Mouse (Mus musculus): ENCODE results near the gene Nr1h3. TPM values are rescaled to one million over a fixed set of nuclear protein-coding genes. Genes with fewer than 3 reads are reported as not detected.
"Not testable (repeated sequence)": the region's sequence is repeated elsewhere in the genome, so short reads cannot be mapped to it uniquely, and the experiment has no call there.

Gene Nr1h3
- polyA plus RNA-seq (2016; fragmentation: Nextera tagmentation; extraction: Ambion mirVana) = 1.2 and 2.5 TPM in 2 replicates

- Histone ChIP-seq H3K27ac (ENCODE audit: poor library complexity, severe bottlenecking) (peak within 1 kb of the TSS; percentile 95), H3K4me3 (peak within 1 kb of the TSS; percentile 64), H3K9ac (peak within 1 kb of the TSS; percentile 75), H3K4me2 (peak within 1 kb of the TSS; percentile 75), H3K9me3 (replicated peaks) (no peaks in the 10 kb centered on the region), H3K27me3 (replicated peaks) (no peaks in the 10 kb centered on the region), H3K4me1 (replicated peaks) (peaks cover 16% of the 10 kb centered on the region), H3K36me3 (peaks cover 26% of the 10 kb centered on the region)
- peak; percentile 94 for ATAC-seq (ENCODE audit: insufficient number of reproducible peaks, low FRiP score)
- 4% methylated on average over 28 of the region's 28 CpGs for WGBS
Measured at GRCm38 (mm10) chr2:91202222-91202971, at the start of gene Nr1h3, which contains the start of gene Acp2. Nr1h3 (minus strand) TSS chr2:91202834. Acp2 (plus strand) TSS chr2:91202885.

- no peak for ATAC-seq (ENCODE audit: insufficient number of reproducible peaks, low FRiP score)
- WGBS = 57% methylated on average over 4 of the region's 4 CpGs
- Histone ChIP-seq H3K9ac (no peak overlapping the region), H3K4me3 (no peak overlapping the region), H3K4me1 (replicated peaks) (peaks cover 28% of the 10 kb centered on the region), H3K36me3 (no peaks in the 10 kb centered on the region), H3K27me3 (replicated peaks) (peaks cover 26% of the 10 kb centered on the region), H3K4me2 (no peak overlapping the region), H3K9me3 (replicated peaks) (no peaks in the 10 kb centered on the region), H3K27ac (ENCODE audit: poor library complexity, severe bottlenecking) (peak overlapping the region; percentile 54; the same call in 1 of the 2 replicates)
Measured at GRCm38 (mm10) chr2:91252001-91252400, 49.4 kb upstream of the Nr1h3 start.

DNA sequence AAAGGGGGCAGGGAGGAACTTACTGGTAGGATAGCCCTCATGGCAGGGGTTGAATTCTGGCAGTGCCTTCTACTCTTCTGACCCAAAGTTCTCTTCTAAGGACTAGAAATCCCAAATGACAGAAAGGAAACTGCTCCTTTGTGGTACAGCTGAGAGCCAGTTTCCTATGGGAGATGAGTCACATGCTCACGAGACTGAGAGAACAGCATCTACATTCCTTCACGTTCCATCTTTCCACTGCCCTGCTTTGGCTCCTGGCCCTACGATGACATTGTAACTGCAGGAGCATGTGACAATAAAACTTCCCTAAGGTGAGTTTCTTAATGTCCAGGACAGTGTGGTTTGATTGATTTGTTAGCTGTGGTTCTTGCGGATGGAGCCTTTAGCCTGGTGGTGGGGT, 45.7 kb upstream of the Nr1h3 start:
- H3K4me2 ChIP-seq = no peak overlapping the region
- no peak overlapping the region for H3K27ac ChIP-seq (ENCODE audit: poor library complexity, severe bottlenecking)
- H3K9me3 ChIP-seq (replicated peaks) = no peaks in the 10 kb centered on the region
- no peak overlapping the region for H3K9ac ChIP-seq
- no peak overlapping the region for H3K4me3 ChIP-seq
- H3K4me1 ChIP-seq (replicated peaks) = peaks cover 13% of the 10 kb centered on the region
- 73% methylated on average over 4 of the region's 4 CpGs for WGBS
- no peak for ATAC-seq (ENCODE audit: insufficient number of reproducible peaks, low FRiP score)
- 0 out of 2 replicates have a peak, but pooled peaks cover under 1% of the 10 kb centered on the region for H3K27me3 ChIP-seq (replicated peaks)
- H3K36me3 ChIP-seq = no peaks in the 10 kb centered on the region

DNA sequence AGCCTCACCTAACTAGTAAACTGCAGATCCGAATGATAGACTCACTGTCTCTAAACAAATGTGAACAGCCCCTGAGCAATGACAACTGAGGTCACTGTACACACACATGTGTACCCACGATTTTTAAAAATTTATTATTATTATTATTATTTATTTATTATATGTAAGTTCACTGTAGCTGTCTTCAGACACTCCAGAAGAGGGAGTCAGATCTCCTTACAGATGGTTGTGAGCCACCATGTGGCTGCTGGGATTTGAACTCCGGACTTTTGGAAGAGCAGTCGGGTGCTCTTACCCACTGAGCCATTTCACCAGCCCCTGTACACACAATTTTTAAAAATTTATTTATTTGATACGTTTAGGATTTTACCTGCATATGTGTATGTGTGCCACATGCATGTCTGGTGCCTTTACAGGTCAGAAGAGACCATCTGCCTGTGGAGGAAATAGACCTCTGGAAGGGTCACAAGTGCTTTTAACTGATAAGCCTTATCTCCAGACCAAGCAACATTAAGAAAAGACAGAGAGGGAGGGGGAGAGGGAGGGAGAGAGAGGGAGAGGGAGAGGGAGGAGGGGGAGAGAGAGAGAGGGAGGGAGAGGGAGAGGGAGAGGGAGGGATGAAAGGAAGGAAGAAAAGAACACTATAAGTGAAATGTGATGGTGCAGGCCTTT, 42.1 kb upstream of the Nr1h3 start:
- H3K9ac ChIP-seq = no peak overlapping the region
- WGBS = 54% methylated on average over 5 of the region's 5 CpGs
- peak; percentile 79 for ATAC-seq (ENCODE audit: insufficient number of reproducible peaks, low FRiP score)
- H3K36me3 ChIP-seq = no peaks in the 10 kb centered on the region
- no peaks in the 10 kb centered on the region; the same call in 1 of the 2 replicates for H3K4me1 ChIP-seq (replicated peaks)
- H3K27ac ChIP-seq (ENCODE audit: poor library complexity, severe bottlenecking) = no peak overlapping the region
- no peak overlapping the region for H3K4me2 ChIP-seq
- H3K9me3 ChIP-seq (replicated peaks) = no peaks in the 10 kb centered on the region
- no peaks in the 10 kb centered on the region for H3K27me3 ChIP-seq (replicated peaks)
- no peak overlapping the region for H3K4me3 ChIP-seq

- no peaks in the 10 kb centered on the region for H3K9me3 ChIP-seq (replicated peaks)
- H3K4me1 ChIP-seq (replicated peaks) = no peaks in the 10 kb centered on the region; the same call in 1 of the 2 replicates
- H3K4me2 ChIP-seq = no peak overlapping the region
- WGBS = 59% methylated on average over 3 of the region's 3 CpGs
- ATAC-seq (ENCODE audit: insufficient number of reproducible peaks, low FRiP score) = no peak
- no peak overlapping the region for H3K4me3 ChIP-seq
- no peaks in the 10 kb centered on the region for H3K27me3 ChIP-seq (replicated peaks)
- H3K36me3 ChIP-seq = no peaks in the 10 kb centered on the region
- no peak overlapping the region for H3K27ac ChIP-seq (ENCODE audit: poor library complexity, severe bottlenecking)
- H3K9ac ChIP-seq = no peak overlapping the region
Measured at GRCm38 (mm10) chr2:91243416-91243815, 40.8 kb upstream of the Nr1h3 start.

- no peak overlapping the region for H3K4me2 ChIP-seq
Measured at GRCm38 (mm10) chr2:91242547-91242946, 39.9 kb upstream of the Nr1h3 start.

GRCm38 (mm10) chr2:91237511-91238080, 35.0 kb upstream of the Nr1h3 start:
- H3K9ac ChIP-seq; H3K36me3 ChIP-seq; H3K9me3 ChIP-seq (replicated peaks); H3K4me1 ChIP-seq (replicated peaks); H3K27me3 ChIP-seq (replicated peaks): not testable (repeated sequence)
- ATAC-seq (ENCODE audit: insufficient number of reproducible peaks, low FRiP score) = peak; percentile 45; the same call in 1 of the 2 replicates
- Histone ChIP-seq H3K4me3 (peak overlapping the region; percentile 67), H3K4me2 (peak overlapping the region; percentile 97), H3K27ac (ENCODE audit: poor library complexity, severe bottlenecking) (peak overlapping the region; percentile 92)
- 17% methylated on average over 4 of the region's 4 CpGs for WGBS

More at GRCm38 (mm10) chr2:91242547-91242946, 39.9 kb upstream of the Nr1h3 start:
- WGBS = 65% methylated on average over 5 of the region's 5 CpGs
- Histone ChIP-seq H3K27me3 (replicated peaks) (no peaks in the 10 kb centered on the region), H3K27ac (ENCODE audit: poor library complexity, severe bottlenecking) (no peak overlapping the region), H3K36me3 (no peaks in the 10 kb centered on the region), H3K9me3 (replicated peaks) (no peaks in the 10 kb centered on the region), H3K4me1 (replicated peaks) (no peaks in the 10 kb centered on the region; the same call in 1 of the 2 replicates), H3K9ac (no peak overlapping the region; the same call in 1 of the 2 replicates), H3K4me3 (no peak overlapping the region)
- ATAC-seq (ENCODE audit: insufficient number of reproducible peaks, low FRiP score) = no peak

GRCm38 (mm10) chr2:91236601-91237510, 34.2 kb upstream of the Nr1h3 start, which contains the start of gene Ddb2:
Ddb2 (minus strand) TSS chr2:91236982.
- WGBS = under 1% methylated on average over 48 of the region's 48 CpGs
- H3K4me2 ChIP-seq = peak within 1 kb of the TSS; percentile 97
- peaks cover 8% of the 10 kb centered on the region; the same call in 1 of the 2 replicates for H3K36me3 ChIP-seq
- H3K4me3 ChIP-seq = peak within 1 kb of the TSS; percentile 67
- peaks cover 5% of the 10 kb centered on the region; the same call in 1 of the 2 replicates for H3K4me1 ChIP-seq (replicated peaks)
- peak; percentile 100 for ATAC-seq (ENCODE audit: insufficient number of reproducible peaks, low FRiP score)
- H3K27ac ChIP-seq (ENCODE audit: poor library complexity, severe bottlenecking) = peak within 1 kb of the TSS; percentile 92
- H3K9me3 ChIP-seq (replicated peaks) = no peaks in the 10 kb centered on the region
- peak within 1 kb of the TSS; percentile 89 for H3K9ac ChIP-seq
- H3K27me3 ChIP-seq (replicated peaks) = no peaks in the 10 kb centered on the region

DNA sequence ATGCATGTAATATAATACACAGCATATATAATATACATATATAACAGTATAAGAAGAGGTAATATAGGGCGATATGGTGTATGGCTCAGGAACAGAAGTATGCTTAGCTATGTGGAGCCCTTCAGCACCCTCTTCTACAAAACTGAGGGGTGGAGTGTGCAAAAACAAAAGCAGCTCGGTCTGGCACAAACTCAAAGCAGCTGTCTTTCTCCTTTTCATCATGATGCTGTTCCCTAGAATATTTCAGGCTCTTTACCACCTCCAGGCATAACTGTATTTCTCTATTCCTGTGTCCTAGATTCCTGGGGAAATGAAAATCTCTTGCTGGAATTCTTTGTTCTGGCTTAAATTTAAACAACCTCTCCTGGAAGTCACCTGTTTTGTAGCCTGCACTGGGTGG, 27.1 kb upstream of the Nr1h3 start:
- no peak overlapping the region for H3K9ac ChIP-seq
- WGBS = 77% methylated on average over 2 of the region's 2 CpGs
- no peak for ATAC-seq (ENCODE audit: insufficient number of reproducible peaks, low FRiP score)

DNA sequence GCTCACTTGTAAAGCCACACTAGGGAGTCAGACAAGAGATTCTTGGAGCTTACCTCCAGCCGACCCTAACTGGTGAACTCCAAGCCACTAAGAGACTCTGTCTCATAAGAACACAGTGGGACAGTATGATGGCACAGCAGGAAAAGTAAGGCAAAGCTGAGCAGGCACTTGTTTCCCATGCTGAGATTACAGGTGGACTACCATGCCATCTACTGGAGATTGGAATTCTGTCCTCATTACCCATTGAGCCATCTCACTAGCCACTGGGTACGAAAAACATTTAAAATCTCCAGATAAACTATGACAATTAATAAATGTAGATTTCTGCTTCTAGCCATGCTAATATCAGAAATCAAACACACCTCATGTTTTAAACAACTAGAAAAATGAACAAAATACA, 21.0 kb upstream of the Nr1h3 start:
- ATAC-seq (ENCODE audit: insufficient number of reproducible peaks, low FRiP score) = no peak
- 66% methylated on average over 2 of the region's 2 CpGs for WGBS
- no peak overlapping the region for H3K4me2 ChIP-seq
- H3K4me3 ChIP-seq = no peak overlapping the region
- no peaks in the 10 kb centered on the region for H3K4me1 ChIP-seq (replicated peaks)
- no peaks in the 10 kb centered on the region for H3K9me3 ChIP-seq (replicated peaks)
- H3K9ac ChIP-seq = no peak overlapping the region
- H3K27ac ChIP-seq (ENCODE audit: poor library complexity, severe bottlenecking) = no peak overlapping the region
- H3K27me3 ChIP-seq (replicated peaks) = no peaks in the 10 kb centered on the region
- H3K36me3 ChIP-seq = no peaks in the 10 kb centered on the region

More for the DNA sequence above, 27.1 kb upstream of the Nr1h3 start:
- no peak overlapping the region for H3K4me2 ChIP-seq
- no peak overlapping the region for H3K4me3 ChIP-seq
- H3K27me3 ChIP-seq (replicated peaks) = no peaks in the 10 kb centered on the region
- peaks cover 8% of the 10 kb centered on the region; the same call in 1 of the 2 replicates for H3K36me3 ChIP-seq
- H3K27ac ChIP-seq (ENCODE audit: poor library complexity, severe bottlenecking) = no peak overlapping the region
- H3K9me3 ChIP-seq (replicated peaks) = no peaks in the 10 kb centered on the region
- no peaks in the 10 kb centered on the region for H3K4me1 ChIP-seq (replicated peaks)

Data from heart, embryonic 12.5 days (tissue).